Mouse (Mus musculus) spleen, adult 12 weeks (tissue): ENCODE results near the gene Gm5591.
"Not testable (repeated sequence)": the region's sequence is repeated elsewhere in the genome, so short reads cannot be mapped to it uniquely, and the experiment has no call there.

Experiments used
- DNase-seq: peaks from one replicate; pipeline ENCODE4 v3.0.0; 2022; ENCODE audit warnings: low spot score

Gene Gm5591

DNA sequence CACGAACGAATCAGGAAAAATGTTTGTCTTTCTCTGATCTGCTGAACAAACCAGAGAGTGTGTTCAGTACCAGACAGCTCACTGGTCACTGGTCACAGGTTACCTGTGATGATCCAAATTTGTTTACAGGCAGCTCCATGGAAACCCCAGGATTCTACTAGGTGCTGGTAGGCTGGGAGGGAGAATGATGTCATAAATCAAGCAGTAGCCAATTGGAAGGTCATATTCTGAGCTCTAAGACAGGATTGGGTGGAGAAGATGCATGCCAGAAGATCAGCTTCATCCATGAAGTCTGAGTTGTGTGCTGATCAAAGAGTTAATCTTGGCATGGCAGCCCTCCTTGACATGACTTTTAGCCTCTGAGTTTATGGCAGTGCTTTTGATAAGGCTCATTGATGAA, at the start of gene Gm5591:
Gm5591 (minus strand) TSS at position 101 of the 400 bp plus-strand sequence.
- DNase-seq, result not testable (repeated sequence)

DNA sequence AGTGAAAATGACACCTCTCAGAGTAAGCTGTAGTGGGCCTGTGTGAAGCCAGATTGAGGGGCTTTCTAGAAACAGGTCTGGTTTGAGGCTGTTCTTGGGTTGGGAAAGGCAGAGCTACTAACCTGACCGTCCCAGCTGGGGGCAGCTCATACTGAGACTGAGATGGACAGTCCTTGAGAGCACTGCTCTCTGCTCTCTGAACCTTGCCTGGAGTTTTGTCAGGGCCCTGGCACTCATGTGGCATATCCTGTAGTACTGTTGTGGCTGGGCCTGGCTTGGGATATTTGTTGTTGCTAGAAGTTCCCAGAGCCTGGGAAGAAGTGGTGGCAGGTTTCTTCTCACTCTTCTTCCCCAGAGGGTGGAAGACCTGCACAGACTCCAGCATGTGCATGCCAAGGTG, 39.5 kb downstream of the Gm5591 start:
- DNase-seq, result not testable (repeated sequence)
